Mouse (Mus musculus) hindbrain, embryonic 16.5 days (tissue): ENCODE results near the gene Tpsg1. TPM values are rescaled to one million over a fixed set of nuclear protein-coding genes. Genes with fewer than 3 reads are reported as not detected.
A peak's percentile ranks its signal among the peaks of the same experiment; 100 is the strongest.

ENCODE experiments used
- ATAC-seq: fragments of 200-750 bp; cut with Nextera tagmentation; 2 replicates; pipeline ENCODE4 v1.8.0; 2017; ENCODE audit warnings: moderate TSS enrichment, moderate library complexity
- H3K27ac ChIP-seq: fragments of 300-500 bp; sonication (generic); 2 replicates; pipeline ENCODE4 v1.5.1; 2014; ENCODE audit warnings: low read depth, mild to moderate bottlenecking, control low read depth, low read length, moderate library complexity
- H3K27me3 ChIP-seq: fragments of 300-500 bp; sonication (generic); replicated peaks from 2 replicates; pipeline ENCODE4 v1.6.1; 2014; ENCODE audit warnings: low read length; ENCODE audit not compliant: control insufficient read depth, insufficient read depth
- H3K36me3 ChIP-seq: fragments of 300-500 bp; sonication (generic); 2 replicates; pipeline ENCODE4 v1.6.1; 2014; ENCODE audit warnings: mild to moderate bottlenecking, low read length, moderate library complexity, mixed read lengths; ENCODE audit not compliant: control insufficient read depth, insufficient read depth
- H3K4me1 ChIP-seq: fragments of 300-500 bp; sonication (generic); 2 replicates; pipeline ENCODE4 v1.6.1; 2014; ENCODE audit warnings: low read depth, low read length; ENCODE audit not compliant: control insufficient read depth, insufficient read depth
- H3K4me2 ChIP-seq: fragments of 300-500 bp; sonication (generic); 2 replicates; pipeline ENCODE4 v1.6.1; 2014; ENCODE audit warnings: mild to moderate bottlenecking, low read length, control low read depth, moderate library complexity
- H3K4me3 ChIP-seq: fragments of 300-500 bp; sonication (generic); 2 replicates; pipeline ENCODE4 v1.5.1; 2014; ENCODE audit warnings: mild to moderate bottlenecking, low read length, control low read depth, moderate library complexity
- H3K9ac ChIP-seq: fragments of 300-500 bp; sonication (generic); 2 replicates; pipeline ENCODE4 v1.6.1; 2014; ENCODE audit warnings: low read depth, mild to moderate bottlenecking, control low read depth, low read length, moderate library complexity
- H3K9me3 ChIP-seq: fragments of 300-500 bp; sonication (generic); 2 replicates; pipeline ENCODE4 v1.6.1; 2014; ENCODE audit warnings: mild to moderate bottlenecking, low read length, moderate library complexity; ENCODE audit not compliant: control insufficient read depth
- WGBS: fragments of 180-500 bp; shearing (Covaris S2); extraction: QIAGEN DNeasy Blood & Tissue Kit; methylation state at CpG from one replicate; pipeline ENCODE4 v1.1.7; 2014; 5-methylcytosine and 5-hydroxymethylcytosine counted together
- polyA plus RNA-seq: library from polyadenylated mRNA; unstranded; fragments of >200 nt; fragmentation: Nextera tagmentation; extraction: Ambion mirVana; gene quantifications from 2 replicates; pipeline ENCODE4 v1.2.1, GENCODE M21; 2015

The Tpsg1 gene
- 0.43 and 0.55 TPM in 2 replicates for polyA plus RNA-seq

- Histone ChIP-seq H3K4me2 (no peak within 1 kb of the TSS), H3K4me1 (no peaks in the 10 kb centered on the region), H3K9ac (no peak within 1 kb of the TSS), H3K9me3 (no peaks in the 10 kb centered on the region), H3K4me3 (no peak within 1 kb of the TSS), H3K27me3 (no peaks in the 10 kb centered on the region), H3K36me3 (no peaks in the 10 kb centered on the region), H3K27ac (no peak within 1 kb of the TSS)
- WGBS = 78% methylated on average over 3 of the region's 3 CpGs
- no peak for ATAC-seq
Observed at GRCm38 (mm10) chr17:25368973-25369372, at the start of gene Tpsg1. Tpsg1 (plus strand) TSS chr17:25369273.

GRCm38 (mm10) chr17:25320819-25321218 lies 48.3 kb upstream of the Tpsg1 start:
- no peak overlapping the region for H3K4me2 ChIP-seq
- H3K27ac ChIP-seq = no peak overlapping the region
- no peak overlapping the region for H3K9ac ChIP-seq
- 92% methylated on average over 8 of the region's 8 CpGs for whole genome bisulfite sequencing
- no peak overlapping the region for H3K4me3 ChIP-seq
- ATAC-seq = no peak
- no peaks in the 10 kb centered on the region for H3K9me3 ChIP-seq
- no peaks in the 10 kb centered on the region for H3K27me3 ChIP-seq
- no peaks in the 10 kb centered on the region for H3K36me3 ChIP-seq
- no peaks in the 10 kb centered on the region for H3K4me1 ChIP-seq

- H3K27ac ChIP-seq = no peak overlapping the region
- no peaks in the 10 kb centered on the region for H3K4me1 ChIP-seq
- no peak overlapping the region for H3K9ac ChIP-seq
- no peaks in the 10 kb centered on the region for H3K36me3 ChIP-seq
- no peaks in the 10 kb centered on the region for H3K27me3 ChIP-seq
- no peak for ATAC-seq
- no peak overlapping the region for H3K4me2 ChIP-seq
- H3K9me3 ChIP-seq = no peaks in the 10 kb centered on the region
- 46% methylated on average over 2 of the region's 2 CpGs for WGBS
- H3K4me3 ChIP-seq = no peak overlapping the region
Observed at GRCm38 (mm10) chr17:25322930-25323329, 46.1 kb upstream of the Tpsg1 start.

- H3K27me3 ChIP-seq = peaks cover 9% of the 10 kb centered on the region; the same call in 1 of the 2 replicates
- no peak for ATAC-seq
- H3K9me3 ChIP-seq = no peaks in the 10 kb centered on the region
- no peaks in the 10 kb centered on the region for H3K36me3 ChIP-seq
- no peak overlapping the region for H3K4me2 ChIP-seq
- H3K27ac ChIP-seq = no peak overlapping the region
- no peak overlapping the region for H3K4me3 ChIP-seq
- no peak overlapping the region for H3K9ac ChIP-seq
- 88% methylated on average over 9 of the region's 9 CpGs for WGBS
- H3K4me1 ChIP-seq = no peaks in the 10 kb centered on the region
Observed at GRCm38 (mm10) chr17:25332321-25332720, 36.8 kb upstream of the Tpsg1 start.

GRCm38 (mm10) chr17:25333943-25334342 lies 35.1 kb upstream of the Tpsg1 start:
- H3K4me3 ChIP-seq = no peak overlapping the region
- WGBS = under 1% methylated on average over 8 of the region's 8 CpGs
- no peaks in the 10 kb centered on the region for H3K36me3 ChIP-seq
- ATAC-seq = peak; percentile 60
- H3K4me2 ChIP-seq = no peak overlapping the region
- H3K27me3 ChIP-seq = peaks cover 9% of the 10 kb centered on the region; the same call in 1 of the 2 replicates
- H3K27ac ChIP-seq = no peak overlapping the region
- peak overlapping the region; percentile 23; the same call in 1 of the 2 replicates for H3K9ac ChIP-seq
- H3K9me3 ChIP-seq = no peaks in the 10 kb centered on the region
- H3K4me1 ChIP-seq = no peaks in the 10 kb centered on the region

- WGBS = 81% methylated on average over 4 of the region's 4 CpGs
- H3K9me3 ChIP-seq = no peaks in the 10 kb centered on the region
Observed at GRCm38 (mm10) chr17:25338218-25338617, 30.9 kb upstream of the Tpsg1 start.

GRCm38 (mm10) chr17:25340003-25340402 lies 29.1 kb upstream of the Tpsg1 start:
- H3K4me2 ChIP-seq = no peak overlapping the region
- H3K4me1 ChIP-seq = no peaks in the 10 kb centered on the region
- no peak overlapping the region for H3K27ac ChIP-seq
- H3K27me3 ChIP-seq = no peaks in the 10 kb centered on the region
- 86% methylated on average over 6 of the region's 6 CpGs for WGBS
- no peaks in the 10 kb centered on the region for H3K9me3 ChIP-seq
- no peaks in the 10 kb centered on the region for H3K36me3 ChIP-seq
- no peak overlapping the region for H3K9ac ChIP-seq
- no peak overlapping the region for H3K4me3 ChIP-seq
- ATAC-seq = no peak

More at GRCm38 (mm10) chr17:25338218-25338617, 30.9 kb upstream of the Tpsg1 start:
- Histone ChIP-seq H3K4me1 (no peaks in the 10 kb centered on the region), H3K4me3 (no peak overlapping the region), H3K27ac (no peak overlapping the region), H3K4me2 (no peak overlapping the region), H3K36me3 (no peaks in the 10 kb centered on the region), H3K9ac (no peak overlapping the region), H3K27me3 (peaks cover 6% of the 10 kb centered on the region; the same call in 1 of the 2 replicates)
- ATAC-seq = no peak

GRCm38 (mm10) chr17:25341490-25341889 lies 27.6 kb upstream of the Tpsg1 start:
- H3K9me3 ChIP-seq = no peaks in the 10 kb centered on the region
- no peaks in the 10 kb centered on the region for H3K36me3 ChIP-seq
- H3K4me3 ChIP-seq = no peak overlapping the region
- no peaks in the 10 kb centered on the region for H3K4me1 ChIP-seq
- H3K4me2 ChIP-seq = no peak overlapping the region
- H3K9ac ChIP-seq = no peak overlapping the region
- ATAC-seq = no peak
- no peak overlapping the region for H3K27ac ChIP-seq
- no peaks in the 10 kb centered on the region for H3K27me3 ChIP-seq
- 78% methylated on average over 3 of the region's 3 CpGs for WGBS

GRCm38 (mm10) chr17:25345462-25345861 lies 23.6 kb upstream of the Tpsg1 start, which contains the start of gene Tpsab1:
Tpsab1 (minus strand) TSS chr17:25345562.
- no peak for ATAC-seq
- Histone ChIP-seq H3K36me3 (no peaks in the 10 kb centered on the region), H3K4me1 (no peaks in the 10 kb centered on the region), H3K27me3 (no peaks in the 10 kb centered on the region), H3K9me3 (no peaks in the 10 kb centered on the region), H3K4me2 (no peak within 1 kb of the TSS), H3K4me3 (no peak within 1 kb of the TSS), H3K9ac (no peak within 1 kb of the TSS), H3K27ac (no peak within 1 kb of the TSS)
- WGBS = 97% methylated on average over 4 of the region's 4 CpGs

GRCm38 (mm10) chr17:25361291-25361690 lies 7.8 kb upstream of the Tpsg1 start:
- Histone ChIP-seq H3K36me3 (no peaks in the 10 kb centered on the region), H3K27me3 (no peaks in the 10 kb centered on the region), H3K4me3 (no peak overlapping the region), H3K4me2 (no peak overlapping the region), H3K27ac (no peak overlapping the region), H3K9me3 (no peaks in the 10 kb centered on the region), H3K4me1 (no peaks in the 10 kb centered on the region), H3K9ac (no peak overlapping the region)
- ATAC-seq = no peak
- 68% methylated on average over 2 of the region's 2 CpGs for WGBS
